Mouse (Mus musculus): ENCODE data around the gene Zfp697. TPM values are rescaled to one million over a fixed set of nuclear protein-coding genes. Genes with fewer than 3 reads are reported as not detected.
A peak's percentile ranks its signal among the peaks of the same experiment; 100 is the strongest.
"Not testable (repeated sequence)": the region's sequence is repeated elsewhere in the genome, so short reads cannot be mapped to it uniquely, and the experiment has no call there.

Gene Zfp697
- polyA plus RNA-seq, 1 experiment from 2014 or later = 19.0 TPM

DNA sequence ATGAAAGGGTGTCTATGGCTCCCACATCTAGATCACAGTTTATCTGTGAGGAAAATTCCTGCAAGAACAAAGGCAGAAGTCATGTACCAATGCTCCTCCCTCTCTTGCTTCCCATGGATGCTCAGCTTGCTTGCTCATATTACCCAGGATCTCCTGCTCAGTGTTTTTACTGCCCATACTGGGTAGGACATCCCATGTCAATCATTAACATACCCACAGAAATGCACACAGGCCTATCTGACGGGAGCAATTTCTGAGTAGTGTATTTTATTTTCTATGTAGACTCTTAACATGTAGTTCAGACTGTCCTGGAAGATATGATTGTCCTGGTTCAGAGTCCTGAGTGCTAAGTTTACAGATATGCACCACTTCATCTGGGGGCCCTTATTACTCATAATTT lies 142.3 kb downstream of the Zfp697 start:
- ATAC-seq (replicated peaks; ENCODE audit: low FRiP score, low read depth) = 0 out of 2 replicates have a peak, but pooled peaks have one; percentile 46
- not testable (repeated sequence) for H3K9ac ChIP-seq (ENCODE audit: low read depth, low read length); H3K4me2 ChIP-seq (ENCODE audit: low read length); H3K9me3 ChIP-seq (replicated peaks; ENCODE audit: low read length); H3K4me3 ChIP-seq (replicated peaks; ENCODE audit: low read depth, low read length); H3K4me1 ChIP-seq (replicated peaks; ENCODE audit: insufficient read depth, low read length); H3K36me3 ChIP-seq (ENCODE audit: insufficient read depth, low read length); H3K27me3 ChIP-seq (ENCODE audit: insufficient read depth, low read length); DNase-seq (ENCODE audit: low spot score); H3K27ac ChIP-seq
- whole genome bisulfite sequencing = no CpG with 5 or more reads among the region's 1 CpGs

DNA sequence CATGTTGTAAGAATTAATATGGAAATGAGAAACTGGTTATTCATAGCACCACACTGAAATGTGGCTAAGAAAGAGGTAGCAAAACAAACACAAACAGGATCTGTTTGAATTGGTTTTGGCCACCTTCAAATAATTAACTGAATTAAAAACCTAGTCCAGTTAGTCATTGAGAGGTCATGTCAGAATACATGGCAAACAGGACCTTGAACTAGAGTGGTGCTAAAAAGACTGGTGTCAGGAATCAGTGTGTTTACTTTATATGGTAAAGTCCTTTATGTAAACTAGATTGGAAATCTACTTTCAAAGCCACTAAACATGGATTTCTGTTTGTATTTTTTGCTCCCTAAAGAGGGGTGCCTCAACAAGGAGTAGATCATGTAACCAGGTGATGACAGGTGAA lies 142.7 kb downstream of the Zfp697 start:
- peak; percentile 63; the same call in 1 of the 2 replicates for ATAC-seq (replicated peaks; ENCODE audit: low FRiP score, low read depth)
- H3K4me1 ChIP-seq (replicated peaks; ENCODE audit: insufficient read depth, low read length); H3K4me2 ChIP-seq (ENCODE audit: low read length); H3K27me3 ChIP-seq (ENCODE audit: insufficient read depth, low read length); H3K36me3 ChIP-seq (ENCODE audit: insufficient read depth, low read length); H3K9me3 ChIP-seq (replicated peaks; ENCODE audit: low read length); DNase-seq (ENCODE audit: low spot score); H3K9ac ChIP-seq (ENCODE audit: low read depth, low read length); H3K4me3 ChIP-seq (replicated peaks; ENCODE audit: low read depth, low read length); H3K27ac ChIP-seq: not testable (repeated sequence)

DNA sequence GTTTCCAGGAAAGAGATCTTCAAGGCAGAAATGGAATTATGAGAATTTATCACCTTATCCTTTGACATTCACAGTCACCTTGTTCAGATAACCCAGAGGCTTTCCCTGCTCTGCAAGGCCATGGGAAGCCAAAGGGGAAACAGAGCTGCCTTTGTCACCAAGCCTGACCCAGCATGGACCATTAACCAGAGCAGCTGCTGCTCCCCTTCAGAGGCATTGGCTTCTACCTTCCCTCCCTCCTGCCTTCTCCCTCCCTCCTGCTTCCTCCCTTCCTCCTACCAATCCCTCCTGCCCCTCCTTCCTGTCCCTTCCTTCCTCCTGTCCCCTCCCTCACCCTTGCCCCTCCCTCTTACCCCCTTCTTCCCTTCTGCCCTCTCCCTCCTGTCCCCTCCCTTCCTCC lies 165.4 kb downstream of the Zfp697 start:
- H3K27me3 ChIP-seq (ENCODE audit: insufficient read depth, low read length); H3K4me3 ChIP-seq (replicated peaks; ENCODE audit: low read depth, low read length); H3K9ac ChIP-seq (ENCODE audit: low read depth, low read length); H3K9me3 ChIP-seq (replicated peaks; ENCODE audit: low read length); H3K27ac ChIP-seq; H3K4me2 ChIP-seq (ENCODE audit: low read length); DNase-seq (ENCODE audit: low spot score); H3K36me3 ChIP-seq (ENCODE audit: insufficient read depth, low read length); H3K4me1 ChIP-seq (replicated peaks; ENCODE audit: insufficient read depth, low read length): not testable (repeated sequence)
- peak; percentile 62 for ATAC-seq (replicated peaks; ENCODE audit: low FRiP score, low read depth)

- ATAC-seq (replicated peaks; ENCODE audit: low FRiP score, low read depth) = peak; percentile 83
- not testable (repeated sequence) for H3K9me3 ChIP-seq (replicated peaks; ENCODE audit: low read length); H3K4me1 ChIP-seq (replicated peaks; ENCODE audit: insufficient read depth, low read length); H3K36me3 ChIP-seq (ENCODE audit: insufficient read depth, low read length); H3K4me3 ChIP-seq (replicated peaks; ENCODE audit: low read depth, low read length); H3K4me2 ChIP-seq (ENCODE audit: low read length); H3K27me3 ChIP-seq (ENCODE audit: insufficient read depth, low read length); DNase-seq (ENCODE audit: low spot score); H3K27ac ChIP-seq; H3K9ac ChIP-seq (ENCODE audit: low read depth, low read length)
- WGBS = 44% methylated on average over 1 of the region's 1 CpGs
Observed at GRCm38 (mm10) chr3:98548495-98548894, 166.2 kb downstream of the Zfp697 start.

- peak; percentile 52; the same call in 1 of the 2 replicates for ATAC-seq (replicated peaks; ENCODE audit: low FRiP score, low read depth)
- WGBS = no CpG with 5 or more reads among the region's 2 CpGs
Observed at GRCm38 (mm10) chr3:98550215-98550614, 168.0 kb downstream of the Zfp697 start.

GRCm38 (mm10) chr3:98550832-98551231 lies 168.6 kb downstream of the Zfp697 start:
- no CpG with 5 or more reads among the region's 1 CpGs for WGBS
- not testable (repeated sequence) for DNase-seq (ENCODE audit: low spot score); H3K4me1 ChIP-seq (replicated peaks; ENCODE audit: insufficient read depth, low read length); H3K9me3 ChIP-seq (replicated peaks; ENCODE audit: low read length); ATAC-seq (replicated peaks; ENCODE audit: low FRiP score, low read depth); H3K4me2 ChIP-seq (ENCODE audit: low read length); H3K36me3 ChIP-seq (ENCODE audit: insufficient read depth, low read length); H3K9ac ChIP-seq (ENCODE audit: low read depth, low read length); H3K27me3 ChIP-seq (ENCODE audit: insufficient read depth, low read length); H3K27ac ChIP-seq; H3K4me3 ChIP-seq (replicated peaks; ENCODE audit: low read depth, low read length)

More at GRCm38 (mm10) chr3:98550215-98550614, 168.0 kb downstream of the Zfp697 start:
- H3K9ac ChIP-seq (ENCODE audit: low read depth, low read length); H3K9me3 ChIP-seq (replicated peaks; ENCODE audit: low read length); H3K27ac ChIP-seq; H3K4me3 ChIP-seq (replicated peaks; ENCODE audit: low read depth, low read length); H3K4me1 ChIP-seq (replicated peaks; ENCODE audit: insufficient read depth, low read length); H3K4me2 ChIP-seq (ENCODE audit: low read length); H3K27me3 ChIP-seq (ENCODE audit: insufficient read depth, low read length); DNase-seq (ENCODE audit: low spot score); H3K36me3 ChIP-seq (ENCODE audit: insufficient read depth, low read length): not testable (repeated sequence)

DNA sequence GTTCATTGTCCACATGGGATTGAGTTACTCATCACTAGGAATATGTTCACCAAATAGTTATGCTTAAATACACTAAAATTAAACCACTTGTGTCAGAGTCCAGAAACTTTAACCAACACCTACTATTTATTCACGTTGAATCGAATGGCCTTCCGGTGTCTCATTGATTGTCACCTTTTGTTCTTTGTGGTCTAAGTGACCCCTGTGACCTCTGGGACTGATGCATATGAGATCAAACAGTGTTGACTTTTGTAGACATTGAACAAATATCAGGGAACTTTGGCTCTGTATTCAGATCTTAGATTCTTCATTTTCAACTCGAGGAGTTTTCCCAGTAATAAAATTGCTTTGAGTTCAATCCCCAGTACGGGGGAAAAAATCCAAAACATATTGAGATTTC lies 178.4 kb downstream of the Zfp697 start:
- no CpG with 5 or more reads among the region's 5 CpGs for WGBS
- DNase-seq (ENCODE audit: low spot score); ATAC-seq (replicated peaks; ENCODE audit: low FRiP score, low read depth): not testable (repeated sequence)

GRCm38 (mm10) chr3:98563831-98564230 lies 181.6 kb downstream of the Zfp697 start:
- not testable (repeated sequence) for H3K4me2 ChIP-seq (ENCODE audit: low read length); H3K4me1 ChIP-seq (replicated peaks; ENCODE audit: insufficient read depth, low read length); H3K36me3 ChIP-seq (ENCODE audit: insufficient read depth, low read length); H3K9ac ChIP-seq (ENCODE audit: low read depth, low read length); DNase-seq (ENCODE audit: low spot score); H3K4me3 ChIP-seq (replicated peaks; ENCODE audit: low read depth, low read length); H3K9me3 ChIP-seq (replicated peaks; ENCODE audit: low read length); H3K27me3 ChIP-seq (ENCODE audit: insufficient read depth, low read length); H3K27ac ChIP-seq
- no CpG with 5 or more reads among the region's 2 CpGs for WGBS
- 0 out of 2 replicates have a peak, but pooled peaks have one; percentile 10 for ATAC-seq (replicated peaks; ENCODE audit: low FRiP score, low read depth)

More for the DNA sequence above, 178.4 kb downstream of the Zfp697 start:
- H3K27me3 ChIP-seq (ENCODE audit: insufficient read depth, low read length); H3K9ac ChIP-seq (ENCODE audit: low read depth, low read length); H3K4me3 ChIP-seq (replicated peaks; ENCODE audit: low read depth, low read length); H3K27ac ChIP-seq; H3K4me1 ChIP-seq (replicated peaks; ENCODE audit: insufficient read depth, low read length); H3K4me2 ChIP-seq (ENCODE audit: low read length); H3K36me3 ChIP-seq (ENCODE audit: insufficient read depth, low read length); H3K9me3 ChIP-seq (replicated peaks; ENCODE audit: low read length): not testable (repeated sequence)

GRCm38 (mm10) chr3:98564894-98565293 lies 182.6 kb downstream of the Zfp697 start:
- WGBS = no CpG with 5 or more reads among the region's 3 CpGs
- ATAC-seq (replicated peaks; ENCODE audit: low FRiP score, low read depth) = peak; percentile 49; the same call in 1 of the 2 replicates

GRCm38 (mm10) chr3:98567717-98568116 lies 185.5 kb downstream of the Zfp697 start:
- not testable (repeated sequence) for H3K9me3 ChIP-seq (replicated peaks; ENCODE audit: low read length); H3K27ac ChIP-seq; H3K27me3 ChIP-seq (ENCODE audit: insufficient read depth, low read length); H3K4me3 ChIP-seq (replicated peaks; ENCODE audit: low read depth, low read length); H3K36me3 ChIP-seq (ENCODE audit: insufficient read depth, low read length); ATAC-seq (replicated peaks; ENCODE audit: low FRiP score, low read depth); H3K4me2 ChIP-seq (ENCODE audit: low read length); H3K4me1 ChIP-seq (replicated peaks; ENCODE audit: insufficient read depth, low read length); H3K9ac ChIP-seq (ENCODE audit: low read depth, low read length); DNase-seq (ENCODE audit: low spot score)
- WGBS = 86% methylated on average over 2 of the region's 2 CpGs

More at GRCm38 (mm10) chr3:98564894-98565293, 182.6 kb downstream of the Zfp697 start:
- not testable (repeated sequence) for H3K9ac ChIP-seq (ENCODE audit: low read depth, low read length); H3K4me2 ChIP-seq (ENCODE audit: low read length); H3K27ac ChIP-seq; H3K4me1 ChIP-seq (replicated peaks; ENCODE audit: insufficient read depth, low read length); DNase-seq (ENCODE audit: low spot score); H3K27me3 ChIP-seq (ENCODE audit: insufficient read depth, low read length); H3K36me3 ChIP-seq (ENCODE audit: insufficient read depth, low read length); H3K9me3 ChIP-seq (replicated peaks; ENCODE audit: low read length); H3K4me3 ChIP-seq (replicated peaks; ENCODE audit: low read depth, low read length)
